Mouse (Mus musculus) hindbrain, embryonic 16.5 days (tissue): Measurements from ENCODE around the gene Apol9a. TPM values are rescaled to one million over a fixed set of nuclear protein-coding genes. Genes with fewer than 3 reads are reported as not detected.
A peak's percentile ranks its signal among the peaks of the same experiment; 100 is the strongest.

ENCODE experiments used
- ATAC-seq: fragments of 200-750 bp; cut with Nextera tagmentation; 2 replicates; pipeline ENCODE4 v1.8.0; 2017; ENCODE audit warnings: moderate TSS enrichment, moderate library complexity
- H3K27ac ChIP-seq: fragments of 300-500 bp; sonication (generic); 2 replicates; pipeline ENCODE4 v1.5.1; 2014; ENCODE audit warnings: low read depth, mild to moderate bottlenecking, control low read depth, low read length, moderate library complexity
- H3K27me3 ChIP-seq: fragments of 300-500 bp; sonication (generic); replicated peaks from 2 replicates; pipeline ENCODE4 v1.6.1; 2014; ENCODE audit warnings: low read length; ENCODE audit not compliant: control insufficient read depth, insufficient read depth
- H3K36me3 ChIP-seq: fragments of 300-500 bp; sonication (generic); 2 replicates; pipeline ENCODE4 v1.6.1; 2014; ENCODE audit warnings: mild to moderate bottlenecking, low read length, moderate library complexity, mixed read lengths; ENCODE audit not compliant: control insufficient read depth, insufficient read depth
- H3K4me1 ChIP-seq: fragments of 300-500 bp; sonication (generic); 2 replicates; pipeline ENCODE4 v1.6.1; 2014; ENCODE audit warnings: low read depth, low read length; ENCODE audit not compliant: control insufficient read depth, insufficient read depth
- H3K4me2 ChIP-seq: fragments of 300-500 bp; sonication (generic); 2 replicates; pipeline ENCODE4 v1.6.1; 2014; ENCODE audit warnings: mild to moderate bottlenecking, low read length, control low read depth, moderate library complexity
- H3K4me3 ChIP-seq: fragments of 300-500 bp; sonication (generic); 2 replicates; pipeline ENCODE4 v1.5.1; 2014; ENCODE audit warnings: mild to moderate bottlenecking, low read length, control low read depth, moderate library complexity
- H3K9ac ChIP-seq: fragments of 300-500 bp; sonication (generic); 2 replicates; pipeline ENCODE4 v1.6.1; 2014; ENCODE audit warnings: low read depth, mild to moderate bottlenecking, control low read depth, low read length, moderate library complexity
- H3K9me3 ChIP-seq: fragments of 300-500 bp; sonication (generic); 2 replicates; pipeline ENCODE4 v1.6.1; 2014; ENCODE audit warnings: mild to moderate bottlenecking, low read length, moderate library complexity; ENCODE audit not compliant: control insufficient read depth
- WGBS: fragments of 180-500 bp; shearing (Covaris S2); extraction: QIAGEN DNeasy Blood & Tissue Kit; methylation state at CpG from one replicate; pipeline ENCODE4 v1.1.7; 2014; 5-methylcytosine and 5-hydroxymethylcytosine counted together
- polyA plus RNA-seq: library from polyadenylated mRNA; unstranded; fragments of >200 nt; fragmentation: Nextera tagmentation; extraction: Ambion mirVana; gene quantifications from 2 replicates; pipeline ENCODE4 v1.2.1, GENCODE M21; 2015

Apol9a gene
- polyA plus RNA-seq, 1 experiment from 2014 or later, result 0.24 TPM

DNA sequence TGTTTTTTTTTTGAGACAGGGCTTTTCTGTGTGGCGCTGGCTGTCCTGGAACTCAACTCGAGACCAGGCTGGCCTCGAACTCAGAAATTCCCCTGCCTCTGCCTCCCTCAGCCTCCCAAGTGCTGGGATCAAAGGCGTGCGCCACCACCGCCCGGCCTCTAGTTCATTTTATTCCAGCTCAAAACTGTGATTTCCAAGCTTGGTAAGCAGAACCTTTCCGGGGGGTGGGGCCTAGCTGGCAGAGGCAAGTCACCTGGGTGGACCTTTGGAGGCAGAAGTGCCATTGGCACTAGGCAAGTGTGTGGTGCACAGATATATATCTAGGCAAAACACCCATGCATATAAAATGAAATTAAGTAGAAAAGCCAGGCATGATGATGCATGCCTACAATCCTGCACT lies 43.4 kb downstream of the Apol9a start:
- 47% methylated on average over 8 of the region's 8 CpGs for WGBS
- H3K27me3 ChIP-seq, result no peaks in the 10 kb centered on the region
- peaks cover 30% of the 10 kb centered on the region for H3K4me1 ChIP-seq
- no peaks in the 10 kb centered on the region for H3K9me3 ChIP-seq
- ATAC-seq, result no peak
- no peak overlapping the region; the same call in 1 of the 2 replicates for H3K9ac ChIP-seq
- no peak overlapping the region for H3K4me2 ChIP-seq
- peak overlapping the region; percentile 73 for H3K27ac ChIP-seq
- H3K36me3 ChIP-seq, result no peaks in the 10 kb centered on the region
- no peak overlapping the region for H3K4me3 ChIP-seq

DNA sequence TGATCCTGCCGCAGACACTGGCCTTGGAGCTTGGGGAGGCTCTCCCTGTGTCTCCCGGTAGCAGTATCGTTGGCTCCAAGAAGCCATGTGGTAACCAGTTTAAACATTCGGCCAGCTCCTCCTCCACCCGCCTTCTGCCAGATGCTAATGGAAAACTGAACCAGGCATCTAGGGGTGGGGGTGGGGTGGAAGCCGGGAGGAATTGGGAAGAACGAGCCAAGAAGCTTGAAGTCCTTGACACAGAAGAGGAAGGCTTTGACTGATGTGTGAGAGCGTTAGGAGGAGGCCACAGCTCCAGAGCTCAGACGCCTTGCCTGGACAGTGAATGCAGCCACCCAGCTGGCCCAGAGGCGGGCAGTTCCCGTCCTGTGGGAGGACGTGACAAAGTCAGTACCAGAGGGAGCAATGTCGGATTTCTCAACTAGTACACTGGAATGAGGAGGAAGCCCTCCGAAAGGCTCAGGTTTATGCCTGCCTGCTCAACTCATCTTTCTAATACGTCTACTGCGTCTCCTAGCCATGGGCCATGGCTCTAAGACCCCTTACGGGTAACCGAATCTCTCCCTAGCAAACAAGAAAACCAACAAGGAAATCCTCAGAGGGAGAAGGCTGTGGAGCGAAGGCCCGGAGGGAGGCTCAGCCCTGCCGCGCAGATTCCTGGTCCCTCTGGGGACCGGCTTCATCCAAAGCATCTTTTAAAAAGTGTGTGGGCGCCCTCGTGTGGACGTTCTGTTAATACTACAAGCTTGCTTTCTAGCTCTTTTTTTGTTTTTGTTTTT lies 44.0 kb downstream of the Apol9a start:
- peak overlapping the region; percentile 37 for H3K4me3 ChIP-seq
- under 1% methylated on average over 26 of the region's 26 CpGs for WGBS
- peak; percentile 58 for ATAC-seq
- peaks cover 30% of the 10 kb centered on the region for H3K4me1 ChIP-seq
- peak overlapping the region; percentile 64 for H3K4me2 ChIP-seq
- peak overlapping the region; percentile 61 for H3K9ac ChIP-seq
- no peaks in the 10 kb centered on the region for H3K9me3 ChIP-seq
- peak overlapping the region; percentile 88 for H3K27ac ChIP-seq
- no peaks in the 10 kb centered on the region for H3K36me3 ChIP-seq
- H3K27me3 ChIP-seq, result no peaks in the 10 kb centered on the region

DNA sequence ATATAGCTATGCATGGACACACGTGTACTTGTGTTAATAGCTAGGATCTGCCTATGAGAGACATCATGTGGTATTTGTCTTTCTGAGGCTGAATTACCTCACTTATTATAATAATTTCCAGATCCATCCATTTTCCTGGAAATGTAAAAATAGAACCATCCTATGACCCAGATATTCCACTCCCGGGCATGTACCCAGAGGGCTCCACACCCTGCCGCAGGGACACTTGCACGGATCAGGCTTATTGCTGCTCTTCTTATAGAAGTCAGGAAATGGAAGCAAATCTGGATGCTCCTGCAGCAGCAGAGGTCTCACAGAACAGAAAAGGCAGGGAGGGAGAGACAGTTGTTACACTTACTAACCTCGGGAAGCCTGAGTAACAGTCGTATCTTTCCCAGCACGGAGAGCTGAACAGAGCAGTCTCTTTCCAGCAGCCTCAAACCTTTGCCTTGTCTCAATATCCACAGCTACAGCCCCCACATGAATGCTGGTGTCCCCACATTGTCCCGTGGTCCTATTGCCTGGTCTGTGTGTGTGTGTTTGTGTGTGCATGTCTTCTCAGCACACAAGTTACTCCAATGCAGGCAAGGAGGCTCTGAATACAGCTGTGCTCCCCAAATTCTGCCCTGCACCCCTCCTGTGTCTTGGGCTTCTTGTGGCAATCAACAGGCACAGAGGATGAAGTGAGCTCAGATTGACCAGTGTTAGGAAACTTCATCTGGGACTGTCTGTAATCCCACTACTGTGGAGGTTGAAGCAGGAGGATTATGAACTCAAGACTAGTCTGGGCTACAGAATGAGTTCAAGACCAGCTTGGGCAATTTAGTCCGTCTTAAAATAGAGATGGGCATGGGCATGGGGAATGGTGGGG lies 45.0 kb downstream of the Apol9a start:
- Histone ChIP-seq H3K9me3 (no peaks in the 10 kb centered on the region), H3K27me3 (no peaks in the 10 kb centered on the region), H3K9ac (0 out of 2 replicates have a peak overlapping the region, but pooled peaks have one; percentile 17), H3K27ac (peak overlapping the region; percentile 88; the same call in 1 of the 2 replicates), H3K4me3 (no peak overlapping the region), H3K36me3 (no peaks in the 10 kb centered on the region), H3K4me1 (peaks cover 30% of the 10 kb centered on the region), H3K4me2 (peak overlapping the region; percentile 64)
- no peak for ATAC-seq
- WGBS, result 56% methylated on average over 9 of the region's 9 CpGs

DNA sequence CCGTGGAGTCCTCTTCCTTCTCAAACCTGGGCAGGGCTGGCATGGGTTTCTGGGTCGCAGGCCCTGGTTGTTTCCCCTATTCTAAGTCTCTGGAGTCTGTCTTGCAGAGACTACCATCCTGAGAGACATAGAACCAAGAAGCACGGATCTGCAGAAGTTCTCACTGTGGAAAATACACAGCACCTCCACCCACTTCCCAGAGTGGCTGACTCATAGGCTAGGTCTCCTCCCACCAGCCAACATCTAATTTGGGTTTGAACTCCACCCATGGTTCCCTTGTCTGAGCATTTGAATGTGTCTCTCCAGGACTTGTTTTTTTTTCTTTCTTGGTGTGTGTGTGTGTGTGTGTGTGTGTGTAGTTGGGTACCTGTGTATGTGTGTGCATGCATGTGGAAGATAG lies 46.9 kb downstream of the Apol9a start:
- no peak overlapping the region for H3K4me2 ChIP-seq
- no peak for ATAC-seq
- H3K4me3 ChIP-seq, result no peak overlapping the region

DNA sequence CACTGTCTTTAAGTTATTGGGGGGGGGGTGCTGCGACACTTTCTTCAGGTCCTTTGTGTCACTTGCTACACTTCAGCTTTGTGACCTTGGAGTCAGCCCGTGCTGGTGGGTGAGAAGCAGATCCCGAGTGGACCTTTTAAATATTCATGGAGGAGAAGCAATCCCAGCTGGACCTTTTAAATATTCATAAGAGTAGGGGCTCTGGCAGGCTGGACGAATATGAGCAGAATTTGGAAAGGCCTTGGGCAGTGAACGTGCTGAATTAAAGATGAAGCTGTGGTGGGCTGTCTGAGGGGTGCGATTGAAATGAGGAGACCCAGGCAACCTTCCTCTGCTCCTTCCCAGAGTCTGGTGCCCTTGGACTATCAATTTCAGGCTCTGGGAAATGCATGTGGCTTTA lies 47.4 kb downstream of the Apol9a start:
- no peak for ATAC-seq
- H3K9ac ChIP-seq, result no peak overlapping the region
- H3K4me1 ChIP-seq, result peaks cover 40% of the 10 kb centered on the region
- H3K27me3 ChIP-seq, result no peaks in the 10 kb centered on the region
- 8% methylated on average over 6 of the region's 6 CpGs for WGBS
- no peaks in the 10 kb centered on the region for H3K36me3 ChIP-seq
- no peak overlapping the region for H3K4me3 ChIP-seq
- no peaks in the 10 kb centered on the region for H3K9me3 ChIP-seq
- no peak overlapping the region for H3K27ac ChIP-seq
- no peak overlapping the region for H3K4me2 ChIP-seq

More for the DNA sequence above, 46.9 kb downstream of the Apol9a start:
- no peaks in the 10 kb centered on the region for H3K36me3 ChIP-seq
- no peak overlapping the region for H3K9ac ChIP-seq
- 58% methylated on average over 3 of the region's 3 CpGs for WGBS
- no peaks in the 10 kb centered on the region for H3K9me3 ChIP-seq
- no peaks in the 10 kb centered on the region for H3K27me3 ChIP-seq
- no peak overlapping the region for H3K27ac ChIP-seq
- peaks cover 36% of the 10 kb centered on the region for H3K4me1 ChIP-seq

DNA sequence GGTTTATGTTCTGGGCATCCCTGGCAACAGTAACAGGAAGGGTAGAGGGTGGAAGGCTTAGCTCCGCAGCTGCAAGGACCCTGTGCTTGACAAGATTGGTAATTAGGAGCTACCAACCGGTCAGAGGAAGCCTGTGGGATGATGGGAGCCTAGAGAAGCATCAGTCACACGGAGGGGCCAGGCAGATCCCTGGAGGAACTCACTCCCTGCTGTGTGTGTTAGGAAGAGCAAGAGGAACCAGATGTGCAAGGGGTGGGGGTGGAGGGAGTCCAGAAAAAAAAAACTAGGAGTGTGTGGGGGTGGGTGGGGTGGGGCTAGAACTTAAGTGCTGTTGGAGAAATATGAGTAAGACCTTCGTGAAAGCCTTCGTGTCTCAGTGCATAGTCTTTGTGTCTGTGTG lies 48.0 kb downstream of the Apol9a start:
- Histone ChIP-seq H3K4me2 (no peak overlapping the region), H3K9me3 (no peaks in the 10 kb centered on the region), H3K27ac (no peak overlapping the region), H3K9ac (no peak overlapping the region), H3K4me3 (no peak overlapping the region), H3K36me3 (no peaks in the 10 kb centered on the region), H3K27me3 (no peaks in the 10 kb centered on the region), H3K4me1 (peaks cover 36% of the 10 kb centered on the region)
- no peak for ATAC-seq
- 32% methylated on average over 5 of the region's 5 CpGs for WGBS

DNA sequence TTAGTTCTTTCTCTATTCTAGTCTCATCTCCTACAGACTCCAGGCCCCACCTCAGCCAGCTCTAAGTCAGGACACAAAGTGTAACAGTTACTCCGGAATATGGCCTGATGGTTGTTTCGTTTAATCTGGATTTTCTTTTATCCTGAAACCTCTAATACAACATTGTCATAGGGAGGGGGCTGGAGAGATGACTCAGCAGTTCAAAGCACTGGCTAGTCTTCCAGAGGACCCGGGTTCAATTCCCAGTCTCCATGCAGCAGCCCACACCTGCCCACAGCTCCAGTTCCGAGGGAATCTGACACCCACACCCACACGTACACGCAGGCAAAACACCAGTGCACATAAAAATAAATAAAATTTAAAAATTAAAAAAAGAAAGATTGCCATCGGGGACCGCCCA lies 51.0 kb downstream of the Apol9a start:
- no peaks in the 10 kb centered on the region for H3K36me3 ChIP-seq
- 94% methylated on average over 8 of the region's 8 CpGs for WGBS
- H3K27ac ChIP-seq, result no peak overlapping the region
- peaks cover 32% of the 10 kb centered on the region for H3K4me1 ChIP-seq
- H3K9me3 ChIP-seq, result no peaks in the 10 kb centered on the region
- peak overlapping the region; percentile 60; the same call in 1 of the 2 replicates for H3K9ac ChIP-seq
- no peaks in the 10 kb centered on the region for H3K27me3 ChIP-seq
- no peak overlapping the region for H3K4me2 ChIP-seq
- ATAC-seq, result no peak
- H3K4me3 ChIP-seq, result no peak overlapping the region

DNA sequence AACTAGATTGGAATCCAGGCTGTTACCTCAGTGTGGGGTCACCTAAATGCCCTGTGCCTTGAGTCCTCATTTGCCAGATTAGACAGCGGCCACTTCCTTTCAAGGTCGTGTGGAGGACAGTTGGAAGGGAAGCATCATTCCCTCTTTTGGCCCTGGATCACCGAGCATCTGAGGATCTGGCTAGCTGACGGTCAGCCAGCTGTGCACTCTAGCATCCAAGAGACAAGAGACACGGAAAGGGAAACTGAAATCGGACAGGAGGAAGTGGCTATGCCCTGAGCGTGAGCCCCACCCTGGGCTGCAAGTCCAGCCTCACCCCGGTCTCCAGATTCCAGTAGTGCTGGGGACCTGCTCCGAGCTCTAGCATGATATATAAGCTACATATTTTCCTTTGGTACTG lies 51.4 kb downstream of the Apol9a start:
- Histone ChIP-seq H3K4me2 (peak overlapping the region; percentile 63; the same call in 1 of the 2 replicates), H3K4me3 (no peak overlapping the region; the same call in 1 of the 2 replicates), H3K36me3 (no peaks in the 10 kb centered on the region), H3K27me3 (no peaks in the 10 kb centered on the region), H3K4me1 (peaks cover 36% of the 10 kb centered on the region), H3K27ac (peak overlapping the region; percentile 72; the same call in 1 of the 2 replicates), H3K9me3 (no peaks in the 10 kb centered on the region), H3K9ac (peak overlapping the region; percentile 60)
- 62% methylated on average over 9 of the region's 9 CpGs for WGBS
- no peak for ATAC-seq

DNA sequence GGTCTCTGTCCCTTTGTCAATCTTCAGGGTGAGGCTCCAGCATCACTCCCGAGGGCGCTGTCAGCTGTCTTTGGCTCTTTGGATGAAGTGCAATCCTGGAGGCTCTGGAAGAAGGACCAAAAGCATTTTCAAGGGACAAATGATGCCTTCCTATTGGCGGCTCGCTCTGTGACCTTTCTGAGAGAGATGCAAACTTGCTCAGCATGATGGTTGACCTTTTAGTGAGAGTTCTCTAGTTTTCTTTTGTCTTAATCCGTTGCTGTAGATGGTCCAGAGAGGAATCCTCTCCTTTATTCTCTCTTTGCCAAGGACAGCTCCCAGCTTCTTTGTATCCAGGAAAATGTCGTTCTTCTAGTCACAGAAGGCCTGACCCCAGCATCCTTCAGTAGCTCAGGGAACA lies 51.9 kb downstream of the Apol9a start:
- H3K4me3 ChIP-seq, result peak overlapping the region; percentile 37
- no peaks in the 10 kb centered on the region for H3K36me3 ChIP-seq
- peak overlapping the region; percentile 72 for H3K27ac ChIP-seq
- H3K9ac ChIP-seq, result peak overlapping the region; percentile 60
- ATAC-seq, result no peak
- WGBS, result 14% methylated on average over 6 of the region's 6 CpGs
- no peaks in the 10 kb centered on the region for H3K9me3 ChIP-seq
- peaks cover 37% of the 10 kb centered on the region for H3K4me1 ChIP-seq
- peak overlapping the region; percentile 63 for H3K4me2 ChIP-seq
- no peaks in the 10 kb centered on the region for H3K27me3 ChIP-seq
